Mouse (Mus musculus) gastrocnemius, postnatal 25 days (tissue): ENCODE measurements around the gene Ddx46. TPM values are rescaled to one million over a fixed set of nuclear protein-coding genes. Genes with fewer than 3 reads are reported as not detected.
A peak's percentile ranks its signal among the peaks of the same experiment; 100 is the strongest.

Experiments used
- DNase-seq: peaks from one replicate; pipeline ENCODE4 v3.0.0; 2022
- total RNA-seq, 2 experiments: library from RNA; stranded (reverse); gene quantifications; 1 replicate in 1 of 2; 2 replicates in 1 of 2; pipeline ENCODE4 v1.2.3; 2021

Gene Ddx46
- total RNA-seq, 2 experiments from 2014 or later, result 17.1 to 18.5 TPM

DNA sequence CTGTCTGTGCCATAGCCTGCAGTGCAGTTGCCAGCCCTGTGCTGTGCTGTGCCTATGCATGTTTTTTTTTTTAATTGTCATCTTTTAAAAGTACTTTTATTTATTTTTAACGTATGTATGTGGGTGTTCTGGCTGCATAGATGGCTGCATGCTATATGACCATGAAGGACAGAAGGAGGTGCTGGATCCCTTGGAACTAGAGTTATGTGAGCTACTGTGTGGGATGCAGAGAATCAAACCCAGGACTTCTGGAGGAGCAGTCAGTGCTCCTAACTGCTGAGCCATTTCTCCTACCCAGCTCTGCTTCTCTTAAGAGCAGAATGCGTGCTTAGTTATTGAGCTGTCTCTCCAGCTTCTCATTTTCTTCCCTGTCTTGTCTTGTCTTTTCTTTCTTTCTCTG lies 87.2 kb downstream of the Ddx46 start:
- no peak for DNase-seq

DNA sequence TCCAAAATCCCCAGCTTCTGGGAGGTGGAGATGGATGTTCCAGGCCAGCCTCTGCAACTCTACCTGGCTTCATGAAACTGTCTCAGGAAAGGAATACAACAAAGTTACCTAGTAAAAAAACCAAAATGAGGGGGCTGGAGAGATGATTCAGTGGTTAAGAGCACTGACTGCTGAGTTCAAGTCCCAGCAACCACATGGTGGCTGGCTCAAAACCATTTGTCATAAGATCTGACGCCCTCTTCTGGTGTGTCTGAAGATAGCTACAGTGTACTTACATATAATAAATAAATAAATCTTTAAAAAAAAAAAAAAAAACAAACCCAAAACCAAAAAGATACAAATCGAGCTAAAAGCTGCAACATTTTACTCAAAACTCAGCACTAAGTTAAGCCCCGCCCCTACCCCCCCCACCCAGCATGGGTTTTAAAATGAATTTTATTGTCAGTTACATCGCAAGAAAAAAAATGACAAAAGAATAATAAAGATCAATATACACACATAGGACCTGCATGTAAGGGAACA lies 91.8 kb downstream of the Ddx46 start:
- DNase-seq, result no peak

DNA sequence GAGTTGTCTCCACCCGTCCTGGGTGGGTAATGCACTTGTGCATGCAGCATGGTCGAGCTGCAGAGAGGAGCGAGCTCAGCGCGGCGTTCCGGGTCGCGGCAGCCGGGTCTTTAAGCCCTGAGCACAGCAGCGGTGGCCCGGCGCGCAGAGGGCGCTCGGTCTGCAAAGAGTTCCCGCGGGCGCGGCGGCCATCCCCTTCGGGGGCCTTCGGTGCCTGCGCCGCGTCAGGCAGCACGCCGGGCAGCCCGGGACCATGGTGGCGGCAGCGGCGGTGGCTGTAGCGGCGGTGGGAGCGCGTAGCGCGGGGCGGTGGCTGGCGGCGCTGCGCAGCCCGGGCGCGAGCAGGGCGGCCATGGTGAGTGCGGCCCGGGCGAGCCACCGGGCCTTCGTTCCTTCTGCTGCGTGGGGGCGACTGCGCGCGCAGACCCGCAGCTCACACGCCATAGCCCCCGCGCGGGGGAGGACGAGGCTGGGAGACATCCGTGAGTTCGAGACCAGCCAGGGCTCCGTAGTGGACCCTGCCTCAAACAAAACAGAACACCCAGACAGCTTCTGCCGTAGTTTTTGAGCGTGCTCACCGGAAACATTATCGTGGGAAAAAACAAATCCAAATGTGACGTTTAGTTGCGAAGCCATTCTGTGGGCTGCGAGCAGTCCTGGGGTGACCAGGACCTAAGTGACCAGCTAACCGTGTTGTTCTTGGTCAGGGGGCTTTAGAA lies 92.5 kb downstream of the Ddx46 start, which contains the start of gene Pcbd2:
TSS of gene Pcbd2 (plus strand) at position 249 of the 719 bp plus-strand sequence.
- peak; percentile 89 for DNase-seq

DNA sequence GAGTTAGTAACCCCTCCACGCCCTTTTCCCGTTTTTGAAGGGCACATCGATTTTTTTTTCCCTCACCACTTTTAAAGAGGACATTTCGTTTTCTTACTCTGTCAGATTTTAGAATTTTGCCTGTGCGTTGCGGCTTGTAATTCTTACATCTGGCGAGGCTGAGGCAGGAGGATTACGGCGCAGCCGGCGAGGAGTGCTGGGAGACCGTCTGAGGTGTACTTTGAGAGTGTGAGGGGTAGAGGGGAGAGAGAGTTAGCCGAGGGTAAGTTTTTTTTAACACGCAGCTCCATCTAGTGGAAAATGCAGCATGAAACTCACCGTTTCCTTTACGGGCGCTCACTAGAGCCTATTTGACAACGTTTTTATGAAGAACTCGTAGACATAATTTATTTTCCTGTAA lies 93.0 kb downstream of the Ddx46 start:
- DNase-seq, result peak; percentile 52

DNA sequence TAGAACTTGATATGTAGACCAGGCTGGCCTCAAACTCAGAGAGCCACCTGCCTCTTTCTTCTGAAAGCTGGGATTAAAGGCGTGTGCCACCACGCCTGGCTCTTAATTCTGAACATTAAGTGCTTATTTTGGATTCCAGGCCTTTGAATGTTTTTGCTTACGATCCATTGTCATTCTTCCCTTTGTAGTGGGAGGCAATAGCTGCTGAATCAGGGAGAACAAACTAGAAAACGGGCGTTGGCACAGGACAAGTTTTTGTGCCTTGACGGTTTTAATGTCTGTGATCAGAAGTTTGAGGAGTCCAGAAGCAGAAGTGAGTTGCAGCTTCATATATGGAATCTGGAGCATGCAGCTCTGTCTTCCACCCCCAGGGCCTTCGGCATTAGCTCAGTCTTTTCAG lies 95.9 kb downstream of the Ddx46 start:
- no peak for DNase-seq

Other genes with a start within 250 kb of the Ddx46 start
- gene Slc34a1, start 236.8 kb upstream of the Ddx46 start, total RNA-seq, result not detected
- gene Pfn3, start 219.8 kb upstream of the Ddx46 start, total RNA-seq, result not detected
- gene F12, start 208.2 kb upstream of the Ddx46 start, total RNA-seq, result not detected
- 10 to 100 TPM in 1 of 2 experiments, 1 to 10 TPM in 1; 9.3 to 10.2 TPM for gene Grk6, start 190.0 kb upstream of the Ddx46 start, total RNA-seq
- gene Prr7, start 170.8 kb upstream of the Ddx46 start, total RNA-seq, result under 1 TPM; 0.51 to 0.79 TPM
- gene Dbn1, start 146.9 kb upstream of the Ddx46 start, total RNA-seq, result 10 to 100 TPM; 10.3 to 16.1 TPM
- 100 to 1,000 TPM; 544 to 627 TPM for gene Pdlim7, start 121.4 kb upstream of the Ddx46 start, total RNA-seq
- gene Dok3, start 105.7 kb upstream of the Ddx46 start, total RNA-seq, result 1 to 10 TPM in 1 of 2 experiments, under 1 TPM in 1; 1.00 to 1.0 TPM
- gene Ddx41, start 98.4 kb upstream of the Ddx46 start, total RNA-seq, result 1 to 10 TPM; 8.1 to 9.0 TPM
- gene Fam193b, start 63.9 kb upstream of the Ddx46 start, total RNA-seq, result 10 to 100 TPM; 11.4 to 11.7 TPM
- 10 to 100 TPM; 70.8 to 73.1 TPM for gene Tmed9, start 61.3 kb upstream of the Ddx46 start, total RNA-seq
- gene B4galt7, start 35.1 kb upstream of the Ddx46 start, total RNA-seq, result 1 to 10 TPM; 4.5 to 6.9 TPM
- gene Caml, start 12.0 kb upstream of the Ddx46 start, total RNA-seq, result 1 to 10 TPM; 8.2 to 9.2 TPM
- gene B230219D22Rik, start 58.1 kb downstream of the Ddx46 start, total RNA-seq, result 10 to 100 TPM; 25.7 to 29.7 TPM
- 10 to 100 TPM; 27.1 to 28.2 TPM for gene Txndc15, start 79.6 kb downstream of the Ddx46 start, total RNA-seq
- 10 to 100 TPM; 20.2 to 22.0 TPM for gene Pcbd2, start 92.3 kb downstream of the Ddx46 start, total RNA-seq
- gene Catsper3, start 149.5 kb downstream of the Ddx46 start, total RNA-seq, result not detected
- gene Pitx1, start 201.2 kb downstream of the Ddx46 start, total RNA-seq, result under 1 TPM; 0.46 to 0.70 TPM